Mouse (Mus musculus) embryonic fibroblast, embryonic 13.5 days (primary cell): Measurements from ENCODE around the gene Slc36a2.
"Not testable (repeated sequence)": the region's sequence is repeated elsewhere in the genome, so short reads cannot be mapped to it uniquely, and the experiment has no call there.

Experiments used
- CTCF ChIP-seq: IDR thresholded peaks from 2 replicates; pipeline ENCODE4 v1.5.1; 2011; ENCODE audit warnings: mild to moderate bottlenecking, control low read depth, low read length, moderate library complexity, borderline replicate concordance; ENCODE audit not compliant: insufficient read depth
- POLR2A ChIP-seq: IDR thresholded peaks from 2 replicates; pipeline ENCODE4 v1.6.1; 2011; ENCODE audit warnings: low read depth, mild to moderate bottlenecking, control low read depth, low read length, moderate library complexity

DNA sequence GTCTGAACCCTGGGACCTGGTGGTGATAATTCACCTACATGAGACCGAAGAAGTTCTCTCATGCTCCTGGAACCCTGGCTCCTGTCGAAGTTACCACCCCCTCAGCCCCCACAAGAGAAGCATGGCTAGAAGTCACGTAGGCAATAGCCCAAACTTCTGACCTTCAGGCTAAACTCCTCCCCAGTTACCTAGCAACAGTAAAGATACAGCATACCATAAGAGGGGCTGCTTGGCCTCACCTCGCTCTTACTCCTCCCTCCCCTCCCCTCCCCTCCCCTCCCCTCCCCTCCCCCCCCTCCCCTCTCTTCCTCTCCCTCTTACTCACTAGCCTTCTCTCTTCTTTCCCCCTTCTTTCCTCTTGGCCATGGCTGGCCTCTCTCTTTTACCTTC, 71.0 kb downstream of the Slc36a2 start:
- TF ChIP-seq CTCF, POLR2A: not testable (repeated sequence)
